Mouse (Mus musculus): ENCODE data around the gene Atxn10. TPM values are rescaled to one million over a fixed set of nuclear protein-coding genes. Genes with fewer than 3 reads are reported as not detected.

The Atxn10 gene
- total and polyA plus RNA-seq, 2 experiments from 2014 or later, result 121 to 141 TPM

- Histone ChIP-seq H3K4me2 (ENCODE audit: low read depth, low read length) (no peak overlapping the region), H3K27me3 (ENCODE audit: control insufficient read depth, insufficient read depth, low read length) (no peaks in the 10 kb centered on the region), H3K9ac (replicated peaks; ENCODE audit: low read depth, low read length) (no peak overlapping the region), H3K9me3 (replicated peaks; ENCODE audit: control insufficient read depth, low read length) (no peaks in the 10 kb centered on the region), H3K4me3 (ENCODE audit: low read depth, low read length) (no peak overlapping the region), H3K4me1 (ENCODE audit: control insufficient read depth, insufficient read depth) (no peaks in the 10 kb centered on the region), H3K36me3 (replicated peaks; ENCODE audit: control insufficient read depth, insufficient read depth, low read length) (no peaks in the 10 kb centered on the region), H3K27ac (ENCODE audit: low read depth) (no peak overlapping the region)
- 38% methylated on average over 14 of the region's 14 CpGs for WGBS
- TF ChIP-seq CTCF (IDR thresholded peaks at IDR 0.05; ENCODE audit: low read depth) (0 out of 2 replicates have a peak, but pooled peaks have one; percentile 10), EP300 (IDR thresholded peaks at IDR 0.05; ENCODE audit: low read depth) (no peak)
- ATAC-seq (ENCODE audit: insufficient read depth, low read depth), result no peak
- no peak for DNase-seq (ENCODE audit: low spot score)
Observed at GRCm38 (mm10) chr15:85505118-85505925, 169.3 kb downstream of the Atxn10 start.

DNA sequence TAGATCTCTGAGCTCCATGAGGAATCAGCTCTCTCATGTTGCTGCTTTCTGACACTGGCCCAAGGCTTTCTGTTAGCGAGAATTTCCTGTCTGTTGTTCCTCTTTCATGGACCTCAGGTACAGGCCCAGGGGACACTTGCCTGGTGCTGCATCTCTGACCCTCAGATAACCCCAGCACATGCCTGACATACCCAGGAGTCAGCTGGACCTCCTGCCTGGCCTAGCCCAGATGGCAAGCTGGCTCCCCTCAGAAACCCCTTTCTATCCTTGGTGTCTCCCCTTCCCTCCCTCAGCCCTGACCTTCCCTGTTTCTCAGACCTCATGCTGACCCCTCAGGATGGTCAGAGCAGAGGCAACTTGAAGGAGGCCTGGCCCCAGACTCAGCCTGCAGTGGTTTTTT lies 170.6 kb downstream of the Atxn10 start:
- no peak for TF ChIP-seq EP300 (IDR thresholded peaks at IDR 0.05; ENCODE audit: low read depth)
- 62% methylated on average over 1 of the region's 1 CpGs for WGBS
- Histone ChIP-seq H3K36me3 (replicated peaks; ENCODE audit: control insufficient read depth, insufficient read depth, low read length) (no peaks in the 10 kb centered on the region), H3K4me3 (ENCODE audit: low read depth, low read length) (no peak overlapping the region), H3K4me2 (ENCODE audit: low read depth, low read length) (no peak overlapping the region), H3K9me3 (replicated peaks; ENCODE audit: control insufficient read depth, low read length) (no peaks in the 10 kb centered on the region), H3K9ac (replicated peaks; ENCODE audit: low read depth, low read length) (no peak overlapping the region), H3K27ac (ENCODE audit: low read depth) (no peak overlapping the region), H3K4me1 (ENCODE audit: control insufficient read depth, insufficient read depth) (no peaks in the 10 kb centered on the region), H3K27me3 (ENCODE audit: control insufficient read depth, insufficient read depth, low read length) (no peaks in the 10 kb centered on the region)
- DNase-seq (ENCODE audit: low spot score), result no peak
- no peak for ATAC-seq (ENCODE audit: insufficient read depth, low read depth)

GRCm38 (mm10) chr15:85507370-85508014 lies 171.4 kb downstream of the Atxn10 start:
- H3K4me2 ChIP-seq (ENCODE audit: low read depth, low read length), result no peak overlapping the region
- DNase-seq (ENCODE audit: low spot score) (no peak), ATAC-seq (ENCODE audit: insufficient read depth, low read depth) (no peak)
- H3K9me3 ChIP-seq (replicated peaks; ENCODE audit: control insufficient read depth, low read length), result no peaks in the 10 kb centered on the region
- no peak overlapping the region for H3K9ac ChIP-seq (replicated peaks; ENCODE audit: low read depth, low read length)
- no peaks in the 10 kb centered on the region for H3K4me1 ChIP-seq (ENCODE audit: control insufficient read depth, insufficient read depth)
- H3K36me3 ChIP-seq (replicated peaks; ENCODE audit: control insufficient read depth, insufficient read depth, low read length), result no peaks in the 10 kb centered on the region
- H3K27ac ChIP-seq (ENCODE audit: low read depth), result no peak overlapping the region
- H3K27me3 ChIP-seq (ENCODE audit: control insufficient read depth, insufficient read depth, low read length), result no peaks in the 10 kb centered on the region
- 81% methylated on average over 32 of the region's 32 CpGs for WGBS
- H3K4me3 ChIP-seq (ENCODE audit: low read depth, low read length), result no peak overlapping the region
- TF ChIP-seq CTCF (IDR thresholded peaks at IDR 0.05; ENCODE audit: low read depth) (no peak), EP300 (IDR thresholded peaks at IDR 0.05; ENCODE audit: low read depth) (no peak)

Other genes with a start within 250 kb of the Atxn10 start
- gene Smc1b, start 204.3 kb upstream of the Atxn10 start, total RNA-seq (2014; rRNA removed; ENCODE audit: low replicate concordance), result not detected in 2 replicates
- gene Smc1b, start 204.3 kb upstream of the Atxn10 start, polyA plus RNA-seq (2015; fragmentation: Nextera tagmentation; extraction: Ambion mirVana), result 0.04 and 0.15 TPM in 2 replicates
- gene Ribc2, start 204.2 kb upstream of the Atxn10 start, total RNA-seq (2014; rRNA removed; ENCODE audit: low replicate concordance), result not detected in 2 replicates
- 0.11 and 0.14 TPM in 2 replicates for gene Ribc2, start 204.2 kb upstream of the Atxn10 start, polyA plus RNA-seq (2015; fragmentation: Nextera tagmentation; extraction: Ambion mirVana)
- gene Fbln1, start 130.3 kb upstream of the Atxn10 start, total RNA-seq (2014; rRNA removed; ENCODE audit: low replicate concordance), result 81.1 and 85.9 TPM in 2 replicates
- 52.9 and 62.6 TPM in 2 replicates for gene Fbln1, start 130.3 kb upstream of the Atxn10 start, polyA plus RNA-seq (2015; fragmentation: Nextera tagmentation; extraction: Ambion mirVana)
- not detected in 2 replicates for gene 7530416G11Rik, start 167.0 kb downstream of the Atxn10 start, total RNA-seq (2014; rRNA removed; ENCODE audit: low replicate concordance)
- gene 7530416G11Rik, start 167.0 kb downstream of the Atxn10 start, polyA plus RNA-seq (2015; fragmentation: Nextera tagmentation; extraction: Ambion mirVana), result not detected in 2 replicates
- gene Wnt7b, start 246.2 kb downstream of the Atxn10 start, total RNA-seq (2014; rRNA removed; ENCODE audit: low replicate concordance), result 0.81 and 2.6 TPM in 2 replicates
- 0.10 and 0.37 TPM in 2 replicates for gene Wnt7b, start 246.2 kb downstream of the Atxn10 start, polyA plus RNA-seq (2015; fragmentation: Nextera tagmentation; extraction: Ambion mirVana)

Measured in heart, postnatal 0 days (tissue).